8 mouse cellular contexts compared by ENCODE assay signal in the genomic region with DNA sequence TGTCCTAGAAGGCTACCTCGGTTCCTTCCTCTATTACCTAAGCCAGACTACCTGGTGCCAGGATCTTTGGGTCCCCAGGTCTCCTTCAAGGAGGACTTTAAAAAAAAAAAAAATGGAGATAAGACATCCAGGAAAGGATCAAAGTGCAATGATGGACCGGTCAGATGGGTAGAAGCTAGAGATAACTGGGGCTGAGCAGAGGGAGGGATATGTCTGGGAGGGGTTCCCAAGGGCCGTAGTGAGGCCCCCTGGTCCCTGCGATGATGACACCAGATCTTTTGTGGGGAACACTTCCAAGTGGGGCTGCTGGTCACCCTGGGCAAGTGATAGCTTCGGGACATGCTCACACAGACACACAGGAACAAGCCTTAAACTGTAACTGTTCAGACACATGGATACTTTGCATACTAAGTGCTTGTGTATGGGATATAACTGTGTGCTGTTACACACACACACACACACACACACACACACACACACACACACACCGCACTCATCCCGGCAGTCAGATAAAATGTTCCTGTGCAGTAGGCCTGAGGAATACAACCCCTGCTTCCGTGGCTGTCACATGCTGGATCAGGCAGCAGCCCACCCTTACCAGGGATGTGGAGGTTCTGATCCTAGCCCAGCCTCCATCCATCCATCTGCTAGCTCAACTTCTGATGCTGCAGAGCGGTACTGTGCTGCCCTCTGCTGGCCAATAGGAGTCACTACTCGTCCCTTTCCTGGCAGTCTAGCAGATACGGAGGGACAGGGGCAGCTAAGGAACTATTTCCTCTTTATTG.
DNase-seq lines count a peak whose midpoint lies in the region; ATAC-seq and TF ChIP-seq lines count a peak whose summit lies in the region.

No protein-coding gene starts in this region.

- H3K9ac ChIP-seq in liver, embryonic 14.5 days (replicated peaks), result no peak overlapping the region
- no peak overlapping the region for H3K9ac ChIP-seq in neural tube, embryonic 12.5 days

- no peak overlapping the region for H3K4me3 ChIP-seq in liver, embryonic 14.5 days (ENCODE audit: insufficient read depth in 1 of 2, low read depth in 2 of 2, low read length in 2 of 2)
- no peak overlapping the region for H3K4me3 ChIP-seq in neural tube, embryonic 12.5 days

- no peaks in the 10 kb centered on the region for H3K4me1 ChIP-seq in liver, embryonic 14.5 days (replicated peaks; ENCODE audit: control insufficient read depth in 2 of 2, insufficient read depth in 2 of 2, low read length in 1 of 2)
- H3K4me1 ChIP-seq in neural tube, embryonic 12.5 days, result no peaks in the 10 kb centered on the region

- peak; percentile 18; the same call in 1 of the 2 replicates for ATAC-seq in liver, embryonic 14.5 days (ENCODE audit: insufficient read depth)
- peak; percentile 27; the same call in 1 of the 2 replicates for ATAC-seq in neural tube, embryonic 12.5 days (ENCODE audit: low FRiP score, low read depth)

- DNase-seq in CD4-positive helper T cell, adult 2 months (ENCODE audit: low read depth, low spot score), result peak; percentile 69
- DNase-seq in adrenal gland, adult 8-10 months, result peak; percentile 7
- DNase-seq in embryo, embryonic 9.5 days (ENCODE audit: extremely low spot score), result peak; percentile 66
- DNase-seq in heart, adult 9 months (ENCODE audit: low spot score in 2 of 2), result peak; percentile 19 to 30
- DNase-seq in kidney, postnatal 10 days, result peak; percentile 78
- DNase-seq in liver, embryonic 14.5 days (ENCODE audit: low read depth in 3 of 3, low spot score in 3 of 3), result peak; percentile 42 to 49 (median 46)
- DNase-seq in telencephalon, adult 2 months (ENCODE audit: low read depth, low spot score), result peak; percentile 51

- no peak overlapping the region for H3K4me2 ChIP-seq in liver, embryonic 14.5 days (ENCODE audit: low read depth)
- no peak overlapping the region for H3K4me2 ChIP-seq in neural tube, embryonic 12.5 days (replicated peaks)

- H3K27ac ChIP-seq in liver, embryonic 14.5 days, result no peak overlapping the region
- no peak overlapping the region for H3K27ac ChIP-seq in neural tube, embryonic 12.5 days

- no peaks in the 10 kb centered on the region for H3K27me3 ChIP-seq in liver, embryonic 14.5 days (ENCODE audit: control insufficient read depth, insufficient read depth, low read length)
- no peaks in the 10 kb centered on the region; the same call in 1 of the 2 replicates for H3K27me3 ChIP-seq in neural tube, embryonic 12.5 days (replicated peaks)

- 41% methylated on average over 11 of the region's 11 CpGs for WGBS in liver, embryonic 14.5 days (ENCODE audit: insufficient replicate concordance)
- WGBS in neural tube, embryonic 12.5 days, result 58% methylated on average over 11 of the region's 11 CpGs

- TF ChIP-seq EP300 in liver, embryonic 14.5 days (IDR thresholded peaks at IDR 0.05; ENCODE audit: low read depth), result no peak

- no peaks in the 10 kb centered on the region for H3K36me3 ChIP-seq in liver, embryonic 14.5 days (replicated peaks; ENCODE audit: control insufficient read depth, insufficient read depth, low read depth)
- H3K36me3 ChIP-seq in neural tube, embryonic 12.5 days, result no peaks in the 10 kb centered on the region

- no peaks in the 10 kb centered on the region for H3K9me3 ChIP-seq in liver, embryonic 14.5 days (ENCODE audit: control insufficient read depth, low read length)
- H3K9me3 ChIP-seq in neural tube, embryonic 12.5 days, result no peaks in the 10 kb centered on the region

- peak; percentile 99 for TF ChIP-seq CTCF in liver, embryonic 14.5 days (IDR thresholded peaks at IDR 0.05; ENCODE audit: low read depth)

Comparison
In these comparisons a context has a peak if more than half of its experiments do, and no peak if none do; other contexts are left out.
1. DNase-seq: peak in every context shown above with its lines; median percentile 78 in kidney, postnatal 10 days; 69 in CD4-positive helper T cell, adult 2 months; 66 in embryo, embryonic 9.5 days; 51 in telencephalon, adult 2 months; 46 in liver, embryonic 14.5 days; 24 in heart, adult 9 months; 7 in adrenal gland, adult 8-10 months.